Mouse (Mus musculus) midbrain, embryonic 15.5 days (tissue): Measurements from ENCODE around the gene Lhx4. TPM values are rescaled to one million over a fixed set of nuclear protein-coding genes. Genes with fewer than 3 reads are reported as not detected.

ENCODE experiments used
- ATAC-seq: fragments of 200-750 bp; cut with Nextera tagmentation; replicated peaks from 2 replicates; pipeline ENCODE4 v1.8.0; 2017; ENCODE audit warnings: moderate TSS enrichment
- H3K27ac ChIP-seq: fragments of 300-500 bp; sonication (generic); 2 replicates; pipeline ENCODE4 v1.5.1; 2015; ENCODE audit warnings: mild to moderate bottlenecking, inconsistent platforms
- H3K27me3 ChIP-seq: fragments of 300-500 bp; sonication (generic); replicated peaks from 2 replicates; pipeline ENCODE4 v1.6.1; 2015; ENCODE audit warnings: inconsistent platforms
- H3K36me3 ChIP-seq: fragments of 300-500 bp; sonication (generic); replicated peaks from 2 replicates; pipeline ENCODE4 v1.6.1; 2015; ENCODE audit warnings: inconsistent platforms
- H3K4me1 ChIP-seq: fragments of 300-500 bp; sonication (generic); 2 replicates; pipeline ENCODE4 v1.6.1; 2015; ENCODE audit warnings: inconsistent platforms
- H3K4me2 ChIP-seq: fragments of 300-500 bp; sonication (generic); 2 replicates; pipeline ENCODE4 v1.6.1; 2015; ENCODE audit warnings: inconsistent platforms, mild to moderate bottlenecking, moderate library complexity
- H3K4me3 ChIP-seq: fragments of 300-500 bp; sonication (generic); 2 replicates; pipeline ENCODE4 v1.5.1; 2015; ENCODE audit warnings: mild to moderate bottlenecking, inconsistent platforms
- H3K9ac ChIP-seq: fragments of 300-500 bp; sonication (generic); 2 replicates; pipeline ENCODE4 v1.6.1; 2015; ENCODE audit warnings: mild to moderate bottlenecking, inconsistent platforms
- H3K9me3 ChIP-seq: fragments of 300-500 bp; sonication (generic); 2 replicates; pipeline ENCODE4 v1.6.1; 2016; ENCODE audit warnings: inconsistent platforms
- WGBS: fragments of 180-500 bp; shearing (Covaris S2); methylation state at CpG from one replicate; pipeline ENCODE4 v1.1.7; 2015; ENCODE audit warnings: mixed read lengths; 5-methylcytosine and 5-hydroxymethylcytosine counted together
- polyA plus RNA-seq: library from polyadenylated mRNA; unstranded; fragments of >200 nt; fragmentation: Nextera tagmentation; extraction: Ambion mirVana; gene quantifications from 2 replicates; pipeline ENCODE4 v1.2.1, GENCODE M21; 2015

Lhx4 gene
- polyA plus RNA-seq, 1 experiment from 2014 or later, result 1.6 TPM

GRCm38 (mm10) chr1:155720006-155720405 lies 31.5 kb downstream of the Lhx4 start:
- Histone ChIP-seq H3K4me2 (no peak overlapping the region), H3K4me1 (peaks cover 6% of the 10 kb centered on the region; the same call in 1 of the 2 replicates), H3K9ac (no peak overlapping the region), H3K27me3 (peaks cover 46% of the 10 kb centered on the region), H3K9me3 (no peaks in the 10 kb centered on the region), H3K36me3 (no peaks in the 10 kb centered on the region), H3K27ac (no peak overlapping the region), H3K4me3 (no peak overlapping the region)
- WGBS, result 60% methylated on average over 5 of the region's 5 CpGs
- no peak for ATAC-seq

- Histone ChIP-seq H3K27me3 (peaks cover 37% of the 10 kb centered on the region), H3K36me3 (no peaks in the 10 kb centered on the region), H3K4me2 (no peak overlapping the region), H3K4me3 (no peak overlapping the region), H3K4me1 (peaks cover 6% of the 10 kb centered on the region; the same call in 1 of the 2 replicates), H3K9me3 (no peaks in the 10 kb centered on the region), H3K27ac (no peak overlapping the region), H3K9ac (no peak overlapping the region)
- ATAC-seq, result no peak
- WGBS, result 71% methylated on average over 3 of the region's 3 CpGs
Observed at GRCm38 (mm10) chr1:155718851-155719250, 32.6 kb downstream of the Lhx4 start.

- Histone ChIP-seq H3K36me3 (no peaks in the 10 kb centered on the region), H3K9ac (no peak overlapping the region), H3K27ac (no peak overlapping the region), H3K4me2 (no peak overlapping the region), H3K4me1 (peaks cover 9% of the 10 kb centered on the region; the same call in 1 of the 2 replicates), H3K4me3 (no peak overlapping the region), H3K9me3 (no peaks in the 10 kb centered on the region), H3K27me3 (peaks cover 25% of the 10 kb centered on the region)
- 90% methylated on average over 12 of the region's 12 CpGs for WGBS
- no peak for ATAC-seq
Observed at GRCm38 (mm10) chr1:155717301-155717700, 34.2 kb downstream of the Lhx4 start.

GRCm38 (mm10) chr1:155715366-155715765 lies 36.1 kb downstream of the Lhx4 start:
- peaks cover 8% of the 10 kb centered on the region for H3K27me3 ChIP-seq

GRCm38 (mm10) chr1:155713306-155713705 lies 38.2 kb downstream of the Lhx4 start:
- 62% methylated on average over 2 of the region's 2 CpGs for WGBS
- H3K9ac ChIP-seq, result no peak overlapping the region
- H3K9me3 ChIP-seq, result no peaks in the 10 kb centered on the region
- H3K4me2 ChIP-seq, result no peak overlapping the region
- no peaks in the 10 kb centered on the region for H3K36me3 ChIP-seq
- no peak overlapping the region for H3K4me3 ChIP-seq
- H3K27me3 ChIP-seq, result peaks cover 3% of the 10 kb centered on the region
- ATAC-seq, result no peak
- H3K27ac ChIP-seq, result no peak overlapping the region
- H3K4me1 ChIP-seq, result 0 out of 2 replicates have a peak, but pooled peaks cover 13% of the 10 kb centered on the region

More at GRCm38 (mm10) chr1:155715366-155715765, 36.1 kb downstream of the Lhx4 start:
- H3K9me3 ChIP-seq, result no peaks in the 10 kb centered on the region
- no peak overlapping the region for H3K9ac ChIP-seq
- ATAC-seq, result no peak
- no peak overlapping the region for H3K4me3 ChIP-seq
- no peaks in the 10 kb centered on the region for H3K36me3 ChIP-seq
- no peak overlapping the region for H3K27ac ChIP-seq
- H3K4me1 ChIP-seq, result 0 out of 2 replicates have a peak, but pooled peaks cover 13% of the 10 kb centered on the region
- H3K4me2 ChIP-seq, result no peak overlapping the region

- ATAC-seq, result no peak
- Histone ChIP-seq H3K4me1 (no peaks in the 10 kb centered on the region), H3K4me2 (no peak overlapping the region), H3K9ac (no peak overlapping the region), H3K9me3 (no peaks in the 10 kb centered on the region), H3K27me3 (no peaks in the 10 kb centered on the region), H3K36me3 (no peaks in the 10 kb centered on the region), H3K27ac (no peak overlapping the region), H3K4me3 (no peak overlapping the region)
- WGBS, result 48% methylated on average over 5 of the region's 5 CpGs
Observed at GRCm38 (mm10) chr1:155704182-155704581, 47.3 kb downstream of the Lhx4 start.

- 86% methylated on average over 5 of the region's 5 CpGs for WGBS
- H3K36me3 ChIP-seq, result no peaks in the 10 kb centered on the region
- H3K27me3 ChIP-seq, result no peaks in the 10 kb centered on the region
- H3K4me1 ChIP-seq, result no peaks in the 10 kb centered on the region
- H3K27ac ChIP-seq, result no peak overlapping the region
- no peak for ATAC-seq
- H3K4me3 ChIP-seq, result no peak overlapping the region
- H3K4me2 ChIP-seq, result no peak overlapping the region
- H3K9me3 ChIP-seq, result no peaks in the 10 kb centered on the region
- H3K9ac ChIP-seq, result no peak overlapping the region
Observed at GRCm38 (mm10) chr1:155703191-155703680, 48.2 kb downstream of the Lhx4 start.

GRCm38 (mm10) chr1:155700886-155701285 lies 50.6 kb downstream of the Lhx4 start:
- no peaks in the 10 kb centered on the region for H3K4me1 ChIP-seq
- H3K4me3 ChIP-seq, result no peak overlapping the region
- no peak for ATAC-seq
- no peak overlapping the region for H3K9ac ChIP-seq
- H3K4me2 ChIP-seq, result no peak overlapping the region
- H3K27me3 ChIP-seq, result no peaks in the 10 kb centered on the region
- no peak overlapping the region for H3K27ac ChIP-seq
- no peaks in the 10 kb centered on the region for H3K9me3 ChIP-seq
- no peaks in the 10 kb centered on the region for H3K36me3 ChIP-seq

GRCm38 (mm10) chr1:155698373-155699159 lies 52.9 kb downstream of the Lhx4 start:
- Histone ChIP-seq H3K9ac (no peak overlapping the region), H3K27me3 (no peaks in the 10 kb centered on the region), H3K4me3 (no peak overlapping the region), H3K9me3 (no peaks in the 10 kb centered on the region), H3K27ac (no peak overlapping the region), H3K36me3 (no peaks in the 10 kb centered on the region), H3K4me2 (no peak overlapping the region), H3K4me1 (no peaks in the 10 kb centered on the region)
- ATAC-seq, result no peak; the same call in 1 of the 2 replicates
- 54% methylated on average over 17 of the region's 17 CpGs for WGBS

- H3K4me2 ChIP-seq, result no peak overlapping the region
- H3K36me3 ChIP-seq, result no peaks in the 10 kb centered on the region
- no peak overlapping the region for H3K4me3 ChIP-seq
- no peaks in the 10 kb centered on the region for H3K9me3 ChIP-seq
- no peaks in the 10 kb centered on the region for H3K27me3 ChIP-seq
- 36% methylated on average over 5 of the region's 5 CpGs for WGBS
- no peak overlapping the region for H3K9ac ChIP-seq
- H3K4me1 ChIP-seq, result peaks cover 10% of the 10 kb centered on the region; the same call in 1 of the 2 replicates
- no peak overlapping the region for H3K27ac ChIP-seq
- no peak; the same call in 1 of the 2 replicates for ATAC-seq
Observed at GRCm38 (mm10) chr1:155693443-155693842, 58.0 kb downstream of the Lhx4 start.

- no peaks in the 10 kb centered on the region for H3K27me3 ChIP-seq
- 48% methylated on average over 11 of the region's 11 CpGs for WGBS
- H3K9ac ChIP-seq, result no peak overlapping the region
- H3K4me3 ChIP-seq, result no peak overlapping the region
- H3K9me3 ChIP-seq, result no peaks in the 10 kb centered on the region
- no peak overlapping the region for H3K4me2 ChIP-seq
- H3K4me1 ChIP-seq, result peaks cover 10% of the 10 kb centered on the region; the same call in 1 of the 2 replicates
- ATAC-seq, result no peak
- H3K27ac ChIP-seq, result no peak overlapping the region
- no peaks in the 10 kb centered on the region for H3K36me3 ChIP-seq
Observed at GRCm38 (mm10) chr1:155693026-155693425, 58.5 kb downstream of the Lhx4 start.

GRCm38 (mm10) chr1:155692230-155692629 lies 59.3 kb downstream of the Lhx4 start:
- Histone ChIP-seq H3K4me2 (no peak overlapping the region), H3K4me1 (peaks cover 10% of the 10 kb centered on the region; the same call in 1 of the 2 replicates), H3K36me3 (no peaks in the 10 kb centered on the region), H3K4me3 (no peak overlapping the region), H3K27me3 (no peaks in the 10 kb centered on the region), H3K9me3 (no peaks in the 10 kb centered on the region), H3K9ac (no peak overlapping the region), H3K27ac (no peak overlapping the region)
- ATAC-seq, result no peak
- WGBS, result 93% methylated on average over 6 of the region's 6 CpGs

GRCm38 (mm10) chr1:155689558-155689957 lies 61.9 kb downstream of the Lhx4 start:
- Histone ChIP-seq H3K27ac (no peak overlapping the region), H3K4me1 (peaks cover 10% of the 10 kb centered on the region; the same call in 1 of the 2 replicates), H3K4me3 (no peak overlapping the region), H3K4me2 (no peak overlapping the region), H3K9ac (no peak overlapping the region), H3K27me3 (no peaks in the 10 kb centered on the region), H3K9me3 (no peaks in the 10 kb centered on the region), H3K36me3 (no peaks in the 10 kb centered on the region)
- no peak for ATAC-seq
- WGBS, result 74% methylated on average over 5 of the region's 5 CpGs
